Mouse (Mus musculus): ENCODE results near the gene Bckdha.

DNA sequence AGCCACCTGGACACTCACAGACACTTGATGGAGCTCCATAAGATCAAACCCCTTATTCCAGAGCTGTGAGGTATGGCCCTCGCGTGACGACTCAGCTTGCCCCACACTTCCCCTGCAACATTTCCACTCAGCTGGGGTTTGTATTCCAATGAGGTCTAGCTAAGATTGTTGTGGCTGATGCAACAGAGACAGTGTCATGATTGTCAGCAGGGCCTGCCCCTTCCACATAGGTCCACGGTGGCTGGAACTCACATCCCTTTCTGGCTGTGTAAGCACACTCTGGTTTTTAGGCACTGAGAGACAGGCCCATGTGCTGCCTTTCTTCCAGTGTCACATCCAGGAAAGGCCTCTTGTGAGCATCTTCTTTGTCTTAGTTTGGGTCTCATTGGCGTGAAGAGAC, 74.1 kb downstream of the Bckdha start:
- TF ChIP-seq EP300 (IDR thresholded peaks at IDR 0.05; ENCODE audit: low read depth) (no peak), CTCF (IDR thresholded peaks at IDR 0.05; ENCODE audit: low read depth) (no peak)

Data from liver, embryonic 14.5 days (tissue).